7 mouse cellular contexts compared by ENCODE assay signal in the genomic region with DNA sequence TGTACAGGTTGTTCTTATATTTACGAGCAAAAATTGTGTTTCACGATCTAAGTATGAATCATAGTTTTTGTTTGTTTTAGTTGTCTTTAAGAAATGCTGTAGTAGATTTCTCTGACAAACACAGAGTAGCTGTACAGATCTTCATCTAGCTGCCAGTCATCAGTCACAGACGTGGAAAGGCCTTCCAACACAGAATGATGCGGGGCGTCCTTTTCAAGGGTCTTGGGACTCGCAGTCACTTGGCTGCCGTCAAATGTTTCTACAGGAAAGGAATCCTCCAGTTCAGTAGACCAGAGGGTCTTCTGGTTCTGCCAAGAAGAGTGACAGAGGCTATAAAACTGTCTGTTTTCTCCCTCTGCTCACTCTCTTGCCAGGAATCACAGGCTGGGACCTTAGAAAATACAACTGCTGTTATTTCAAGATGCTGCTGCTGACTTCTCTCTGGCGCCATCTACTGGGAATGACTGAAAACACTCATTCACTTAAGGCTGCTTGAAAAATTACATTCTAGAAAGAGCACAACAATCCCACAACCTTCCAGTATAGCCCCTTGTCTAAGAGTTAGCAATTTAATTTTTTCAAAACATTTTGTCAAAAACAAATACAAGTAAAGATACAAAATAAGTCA.
A peak's percentile ranks its signal among the peaks of the same experiment; 100 is the strongest.
DNase-seq lines count a peak whose midpoint lies in the region.

No protein-coding gene starts in this region.

- DNase-seq in ES-CJ7 (ENCODE audit: low read depth, low spot score) = peak; percentile 75
- peak; percentile 67 for DNase-seq in adrenal gland, postnatal 10 days
- peak; percentile 77 for DNase-seq in embryo, embryonic 11 days
- peak; percentile 24 to 41 for DNase-seq in heart, postnatal 36 days
- DNase-seq in layer of hippocampus, adult 9-10 months (ENCODE audit: low spot score) = peak; percentile 63
- peak; percentile 72 for DNase-seq in lung, postnatal 10 days
- peak; percentile 74 to 79 for DNase-seq in right cerebral cortex, postnatal 10 days (ENCODE audit: low spot score in 2 of 2)

- intact Hi-C loops in heart, postnatal 36 days (cut with DNase I) = loop anchor here (5.0 kb wide), 1 partner anchor 214 kb away; no protein-coding TSS in a partner anchor

Comparison
In these comparisons a context has a peak if more than half of its experiments do, and no peak if none do; other contexts are left out.
1. Peak in every context shown above with its lines: DNase-seq.